Mouse (Mus musculus) neural tube, embryonic 15.5 days (tissue): ENCODE data around the gene Trit1. TPM values are rescaled to one million over a fixed set of nuclear protein-coding genes. Genes with fewer than 3 reads are reported as not detected.
"Not testable (repeated sequence)": the region's sequence is repeated elsewhere in the genome, so short reads cannot be mapped to it uniquely, and the experiment has no call there.

Experiments used
- ATAC-seq: fragments of 200-750 bp; cut with Nextera tagmentation; 2 replicates; pipeline ENCODE4 v1.8.0; 2017; ENCODE audit warnings: mild to moderate bottlenecking, moderate TSS enrichment, moderate library complexity; ENCODE audit not compliant: low FRiP score
- H3K27ac ChIP-seq: fragments of 300-500 bp; sonication (generic); replicated peaks from 2 replicates; pipeline ENCODE4 v1.5.1; 2015; ENCODE audit warnings: mild to moderate bottlenecking, inconsistent platforms
- H3K27me3 ChIP-seq: fragments of 300-500 bp; sonication (generic); replicated peaks from 2 replicates; pipeline ENCODE4 v1.6.1; 2015; ENCODE audit warnings: inconsistent platforms
- H3K36me3 ChIP-seq: fragments of 300-500 bp; sonication (generic); 2 replicates; pipeline ENCODE4 v1.6.1; 2015; ENCODE audit warnings: inconsistent platforms
- H3K4me1 ChIP-seq: fragments of 300-500 bp; sonication (generic); 2 replicates; pipeline ENCODE4 v1.6.1; 2015; ENCODE audit warnings: inconsistent platforms
- H3K4me2 ChIP-seq: fragments of 300-500 bp; sonication (generic); 2 replicates; pipeline ENCODE4 v1.6.1; 2015; ENCODE audit warnings: inconsistent platforms, mild to moderate bottlenecking, moderate library complexity
- H3K4me3 ChIP-seq: fragments of 300-500 bp; sonication (generic); replicated peaks from 2 replicates; pipeline ENCODE4 v1.5.1; 2015; ENCODE audit warnings: mild to moderate bottlenecking, inconsistent platforms
- H3K9ac ChIP-seq: fragments of 300-500 bp; sonication (generic); replicated peaks from 2 replicates; pipeline ENCODE4 v1.6.1; 2015; ENCODE audit warnings: mild to moderate bottlenecking, inconsistent platforms
- H3K9me3 ChIP-seq: fragments of 300-500 bp; sonication (generic); replicated peaks from 2 replicates; pipeline ENCODE4 v1.6.1; 2016; ENCODE audit warnings: inconsistent platforms
- WGBS: fragments of 180-500 bp; shearing (Covaris S2); methylation state at CpG from one replicate; pipeline ENCODE4 v1.1.7; 2015; ENCODE audit warnings: mixed read lengths; 5-methylcytosine and 5-hydroxymethylcytosine counted together
- polyA plus RNA-seq: library from polyadenylated mRNA; unstranded; fragments of >200 nt; fragmentation: Nextera tagmentation; extraction: Ambion mirVana; gene quantifications from 2 replicates; pipeline ENCODE4 v1.2.1, GENCODE M21; 2015

Trit1 gene
- polyA plus RNA-seq, 1 experiment from 2014 or later: 21.9 TPM

- H3K27me3 ChIP-seq: peaks cover 20% of the 10 kb centered on the region
Measured at GRCm38 (mm10) chr4:122982537-122982936, 33.9 kb upstream of the Trit1 start.

DNA sequence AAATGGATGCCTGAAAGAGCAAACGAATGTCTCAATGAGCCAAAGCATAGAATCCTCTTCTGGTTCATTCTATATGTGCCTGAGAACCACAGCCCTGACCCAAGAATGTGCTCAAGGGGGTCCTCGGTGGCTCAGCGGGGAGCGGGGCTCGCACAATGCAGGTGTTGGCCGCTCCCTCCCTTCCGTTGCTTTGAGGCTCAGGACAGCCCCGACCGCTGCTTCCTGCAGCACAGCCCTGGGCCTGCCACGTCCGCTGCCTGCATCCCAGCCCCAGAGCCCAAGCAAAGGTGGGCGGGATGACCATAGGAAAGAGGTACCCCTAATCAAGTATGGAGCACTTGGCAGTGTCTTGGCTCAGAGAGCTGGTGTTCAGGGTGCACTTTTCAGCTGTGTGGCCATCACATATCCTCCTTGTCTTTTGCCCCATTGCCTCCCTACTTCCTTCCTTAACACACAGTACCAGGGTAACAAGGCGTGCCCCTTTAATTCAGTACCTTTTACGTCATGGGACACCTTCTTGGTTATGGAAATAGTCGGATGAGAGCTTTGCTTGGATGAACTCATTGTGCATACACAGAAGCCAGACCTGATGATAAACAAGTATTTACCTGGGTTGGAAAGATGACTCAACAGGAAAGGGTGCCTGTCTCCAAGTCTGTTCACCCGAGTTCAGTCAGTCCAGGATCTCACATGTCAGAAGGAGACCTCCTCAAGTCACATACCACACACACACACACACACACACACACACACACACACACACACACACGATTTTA, 32.7 kb upstream of the Trit1 start:
- Histone ChIP-seq H3K9ac (no peak overlapping the region), H3K27ac (no peak overlapping the region)
- WGBS: 29% methylated on average over 17 of the region's 17 CpGs

More at GRCm38 (mm10) chr4:122982537-122982936, 33.9 kb upstream of the Trit1 start:
- WGBS: 59% methylated on average over 3 of the region's 3 CpGs
- no peak overlapping the region for H3K4me2 ChIP-seq
- ATAC-seq: no peak
- H3K4me3 ChIP-seq: no peak overlapping the region
- no peak overlapping the region for H3K9ac ChIP-seq
- peaks cover 9% of the 10 kb centered on the region for H3K4me1 ChIP-seq
- H3K27ac ChIP-seq: no peak overlapping the region
- no peaks in the 10 kb centered on the region for H3K36me3 ChIP-seq
- H3K9me3 ChIP-seq: no peaks in the 10 kb centered on the region

GRCm38 (mm10) chr4:122985110-122985509, 31.3 kb upstream of the Trit1 start:
- H3K27me3 ChIP-seq: peaks cover 20% of the 10 kb centered on the region
- no peak overlapping the region for H3K4me2 ChIP-seq
- peak; percentile 89 for ATAC-seq
- H3K36me3 ChIP-seq: no peaks in the 10 kb centered on the region
- no peak overlapping the region for H3K9ac ChIP-seq
- no peak overlapping the region for H3K27ac ChIP-seq
- H3K9me3 ChIP-seq: no peaks in the 10 kb centered on the region
- no peak overlapping the region for H3K4me3 ChIP-seq
- peaks cover 9% of the 10 kb centered on the region for H3K4me1 ChIP-seq
- 28% methylated on average over 8 of the region's 8 CpGs for WGBS

More for the DNA sequence above, 32.7 kb upstream of the Trit1 start:
- H3K4me1 ChIP-seq: peaks cover 9% of the 10 kb centered on the region
- peak overlapping the region; percentile 18 for H3K4me3 ChIP-seq
- no peaks in the 10 kb centered on the region for H3K36me3 ChIP-seq
- 0 out of 2 replicates have a peak, but pooled peaks have one; percentile 29 for ATAC-seq
- H3K4me2 ChIP-seq: peak overlapping the region; percentile 46
- H3K9me3 ChIP-seq: no peaks in the 10 kb centered on the region
- peaks cover 20% of the 10 kb centered on the region for H3K27me3 ChIP-seq

GRCm38 (mm10) chr4:122987421-122987820, 29.0 kb upstream of the Trit1 start:
- Histone ChIP-seq H3K36me3 (no peaks in the 10 kb centered on the region), H3K4me1 (peaks cover 9% of the 10 kb centered on the region), H3K4me2 (no peak overlapping the region), H3K27ac (no peak overlapping the region), H3K9me3 (no peaks in the 10 kb centered on the region), H3K4me3 (no peak overlapping the region), H3K27me3 (peaks cover 10% of the 10 kb centered on the region), H3K9ac (no peak overlapping the region)
- ATAC-seq: no peak
- WGBS: 91% methylated on average over 4 of the region's 4 CpGs

DNA sequence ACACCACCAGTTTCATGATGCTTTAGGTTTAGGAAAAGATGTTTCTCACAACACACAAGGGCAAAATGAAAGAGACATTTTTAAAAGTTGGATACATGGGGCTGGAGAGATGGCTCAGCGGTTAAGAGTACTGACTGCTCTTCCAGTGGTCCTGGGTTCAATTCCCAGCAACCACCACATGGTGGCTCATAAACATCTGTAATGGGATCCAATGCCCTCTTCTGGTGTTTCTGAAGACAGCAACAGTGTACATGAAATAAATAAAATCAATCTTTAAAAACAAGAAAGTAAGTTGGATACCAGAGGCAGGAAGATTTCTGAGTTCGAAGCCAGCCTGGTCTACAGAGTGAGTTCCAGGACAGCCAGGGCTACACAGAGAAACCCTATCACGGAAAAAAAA, 28.4 kb upstream of the Trit1 start:
- 65% methylated on average over 3 of the region's 3 CpGs for WGBS
- not testable (repeated sequence) for H3K4me1 ChIP-seq, H3K4me3 ChIP-seq

DNA sequence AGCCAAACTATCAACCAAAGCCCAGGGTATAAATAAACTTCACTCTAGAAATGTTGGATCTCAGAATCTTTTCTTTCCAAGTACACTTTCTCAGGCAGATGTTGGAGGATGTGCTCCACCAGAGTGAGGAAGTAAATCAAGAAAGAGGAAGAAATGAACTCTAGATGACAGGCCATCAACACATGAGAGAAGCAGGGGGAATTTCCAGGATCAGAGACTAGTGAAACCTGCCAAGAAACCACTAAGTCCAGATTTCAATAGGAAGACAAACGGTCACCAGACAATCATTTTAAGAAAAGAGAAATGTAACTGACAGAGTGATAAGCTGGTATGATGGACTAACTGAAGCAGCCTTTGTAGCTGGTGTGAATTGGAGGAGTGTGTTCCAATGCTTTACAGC, 25.2 kb upstream of the Trit1 start:
- no peak for ATAC-seq
- peaks cover 5% of the 10 kb centered on the region for H3K4me1 ChIP-seq
- H3K27ac ChIP-seq: no peak overlapping the region

More for the DNA sequence above, 28.4 kb upstream of the Trit1 start:
- H3K27me3 ChIP-seq, H3K36me3 ChIP-seq, H3K27ac ChIP-seq, H3K9ac ChIP-seq, H3K4me2 ChIP-seq, H3K9me3 ChIP-seq, ATAC-seq: not testable (repeated sequence)

DNA sequence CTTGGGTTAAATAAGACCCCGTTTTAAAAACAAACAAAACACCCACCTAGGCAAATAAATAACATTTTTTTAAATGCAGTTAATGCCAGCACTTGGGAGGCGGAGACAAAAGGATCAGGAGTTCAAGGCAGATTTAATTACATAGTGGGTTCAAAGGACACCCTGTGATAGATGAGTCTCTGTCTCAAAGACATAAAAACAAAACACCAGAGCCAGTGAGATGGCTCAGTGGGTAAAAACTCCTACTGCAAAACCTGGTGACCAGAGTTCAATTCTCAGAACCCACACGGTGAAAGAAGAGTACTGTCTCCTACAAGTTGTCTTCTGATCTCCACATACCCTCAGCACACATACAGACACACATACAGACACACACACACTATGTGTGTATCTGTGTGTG, 24.1 kb upstream of the Trit1 start:
- Histone ChIP-seq H3K9ac (no peak overlapping the region), H3K4me2 (no peak overlapping the region), H3K27ac (no peak overlapping the region), H3K4me3 (no peak overlapping the region), H3K36me3 (no peaks in the 10 kb centered on the region), H3K27me3 (no peaks in the 10 kb centered on the region), H3K9me3 (no peaks in the 10 kb centered on the region), H3K4me1 (peaks cover 11% of the 10 kb centered on the region)
- ATAC-seq: no peak
- WGBS: 52% methylated on average over 3 of the region's 3 CpGs

More for the DNA sequence above, 25.2 kb upstream of the Trit1 start:
- Histone ChIP-seq H3K4me2 (no peak overlapping the region), H3K9me3 (no peaks in the 10 kb centered on the region), H3K36me3 (no peaks in the 10 kb centered on the region), H3K9ac (no peak overlapping the region), H3K27me3 (no peaks in the 10 kb centered on the region), H3K4me3 (no peak overlapping the region)
- WGBS: 97% methylated on average over 1 of the region's 1 CpGs

DNA sequence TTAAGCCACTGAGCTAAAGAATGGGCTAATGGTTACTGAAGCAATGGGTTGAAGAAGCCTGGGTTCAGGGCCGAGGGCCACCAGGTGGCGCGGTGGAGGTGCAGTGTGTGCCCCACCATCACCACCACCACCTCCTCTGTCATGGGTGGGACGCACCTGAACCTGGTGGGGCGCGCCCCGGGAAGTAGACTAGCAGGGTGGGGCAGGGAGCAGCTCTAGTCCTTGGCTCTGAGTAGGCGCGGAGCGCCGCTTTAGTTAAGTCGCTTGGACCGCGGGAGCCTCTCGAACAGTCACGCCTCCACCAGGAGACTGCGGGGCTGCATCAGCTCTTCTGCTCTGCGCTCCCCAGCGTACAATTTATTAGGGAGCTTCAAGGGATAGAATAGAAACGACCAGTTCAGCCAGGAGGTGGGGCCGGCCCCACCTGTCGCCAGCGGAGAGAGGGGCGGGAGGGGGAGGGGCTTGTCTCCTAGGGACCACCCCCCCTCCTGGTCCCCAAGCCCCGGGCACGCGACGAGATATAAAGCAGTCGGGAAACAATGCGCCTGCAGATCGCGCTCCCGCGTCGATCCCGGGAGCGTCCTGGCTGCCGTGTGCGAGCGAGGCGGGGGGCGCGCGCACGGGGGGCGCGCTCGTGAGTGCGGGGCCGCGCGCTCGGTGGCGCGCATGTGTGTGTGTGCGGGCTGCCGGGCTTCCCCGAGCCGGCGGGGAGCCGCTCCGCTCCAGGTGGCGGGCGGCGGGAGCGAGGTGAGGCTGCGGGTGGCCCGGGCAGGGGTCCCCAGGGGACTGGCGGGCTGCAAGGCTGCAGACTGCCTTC, 20.8 kb upstream of the Trit1 start, which contains the start of gene Mycl:
Mycl (plus strand) TSS at position 249 of the 817 bp plus-strand sequence.
- H3K27ac ChIP-seq: peak within 1 kb of the TSS; percentile 92
- H3K27me3 ChIP-seq: no peaks in the 10 kb centered on the region
- peak; percentile 83 for ATAC-seq
- WGBS: under 1% methylated on average over 67 of the region's 69 CpGs
- H3K4me3 ChIP-seq: peak within 1 kb of the TSS; percentile 69
- H3K9me3 ChIP-seq: no peaks in the 10 kb centered on the region
- H3K4me2 ChIP-seq: peak within 1 kb of the TSS; percentile 87
- H3K4me1 ChIP-seq: peaks cover 43% of the 10 kb centered on the region
- peak within 1 kb of the TSS; percentile 96 for H3K9ac ChIP-seq
- H3K36me3 ChIP-seq: peaks cover 4% of the 10 kb centered on the region; the same call in 1 of the 2 replicates

DNA sequence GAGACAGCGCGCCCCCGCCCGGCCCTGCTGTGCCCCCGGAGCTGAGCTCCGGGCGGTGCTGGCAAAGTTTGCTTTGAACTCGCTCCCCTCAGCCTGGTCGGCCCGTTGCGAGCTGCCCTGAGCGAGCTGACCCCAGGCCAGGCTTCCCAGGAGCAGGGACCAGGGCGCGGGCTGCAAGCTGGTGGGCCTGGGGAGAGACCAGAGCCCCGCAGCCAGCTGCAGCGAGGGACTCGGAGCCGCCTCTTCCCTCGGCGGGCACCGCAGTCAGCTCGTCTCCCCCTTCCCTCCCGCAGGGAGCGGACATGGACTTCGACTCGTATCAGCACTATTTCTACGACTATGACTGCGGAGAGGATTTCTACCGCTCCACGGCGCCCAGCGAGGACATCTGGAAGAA, 20.2 kb upstream of the Trit1 start:
- H3K4me2 ChIP-seq: peak overlapping the region; percentile 87
- peak overlapping the region; percentile 69 for H3K4me3 ChIP-seq
- H3K4me1 ChIP-seq: peaks cover 49% of the 10 kb centered on the region
- under 1% methylated on average over 31 of the region's 32 CpGs for WGBS
- peak; percentile 16; the same call in 1 of the 2 replicates for ATAC-seq
- H3K27me3 ChIP-seq: no peaks in the 10 kb centered on the region
- peaks cover 7% of the 10 kb centered on the region for H3K36me3 ChIP-seq
- H3K9me3 ChIP-seq: no peaks in the 10 kb centered on the region
- H3K9ac ChIP-seq: peak overlapping the region; percentile 96
- peak overlapping the region; percentile 92 for H3K27ac ChIP-seq

- peak overlapping the region; percentile 96 for H3K9ac ChIP-seq
- H3K4me3 ChIP-seq: peak overlapping the region; percentile 69
- H3K27ac ChIP-seq: peak overlapping the region; percentile 92
- peaks cover 13% of the 10 kb centered on the region for H3K36me3 ChIP-seq
- peak overlapping the region; percentile 87 for H3K4me2 ChIP-seq
- under 1% methylated on average over 46 of the region's 47 CpGs for WGBS
- H3K4me1 ChIP-seq: peaks cover 55% of the 10 kb centered on the region
- no peaks in the 10 kb centered on the region for H3K27me3 ChIP-seq
- H3K9me3 ChIP-seq: no peaks in the 10 kb centered on the region
- ATAC-seq: no peak
Measured at GRCm38 (mm10) chr4:122996618-122997381, 19.6 kb upstream of the Trit1 start.
